Mouse (Mus musculus): ENCODE measurements around the gene Dclk1. TPM values are rescaled to one million over a fixed set of nuclear protein-coding genes. Genes with fewer than 3 reads are reported as not detected.
A peak's percentile ranks its signal among the peaks of the same experiment; 100 is the strongest.

Gene Dclk1
- polyA plus RNA-seq, 1 experiment from 2014 or later, result 277 TPM

DNA sequence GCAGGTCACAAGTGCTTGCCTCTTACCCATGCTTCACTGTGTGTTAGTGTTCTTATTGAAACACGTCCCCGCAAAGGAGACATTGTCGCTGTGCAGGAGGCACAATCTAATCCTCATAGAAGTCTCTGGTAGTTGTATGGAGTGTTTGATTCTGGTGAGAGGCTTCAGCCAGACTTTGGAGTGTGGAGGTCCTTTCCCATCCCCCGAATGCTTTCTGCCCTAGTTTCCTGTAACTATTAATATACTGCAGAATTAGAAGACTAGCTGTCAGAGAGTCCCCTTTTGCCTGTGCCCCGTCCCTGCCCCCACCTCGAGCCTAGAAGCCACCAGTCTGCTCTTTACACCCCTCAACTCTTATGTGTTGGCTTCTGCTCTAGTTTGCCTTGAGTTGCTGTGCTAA, 30.4 kb downstream of the Dclk1 start:
- no peaks in the 10 kb centered on the region for H3K27me3 ChIP-seq (replicated peaks; ENCODE audit: control insufficient read depth, insufficient read depth, low read length)
- no peak overlapping the region for H3K4me2 ChIP-seq (ENCODE audit: low read length)
- WGBS, result 91% methylated on average over 6 of the region's 6 CpGs
- no peak overlapping the region for H3K9ac ChIP-seq (replicated peaks; ENCODE audit: low read depth, low read length)
- H3K27ac ChIP-seq (ENCODE audit: low read length), result no peak overlapping the region
- 0 out of 2 replicates have a peak, but pooled peaks cover 2% of the 10 kb centered on the region for H3K36me3 ChIP-seq (ENCODE audit: control insufficient read depth, insufficient read depth)
- no peaks in the 10 kb centered on the region for H3K9me3 ChIP-seq (ENCODE audit: control insufficient read depth, low read length)
- no peak overlapping the region for H3K4me3 ChIP-seq (replicated peaks; ENCODE audit: low read length)
- peaks cover 5% of the 10 kb centered on the region; the same call in 1 of the 2 replicates for H3K4me1 ChIP-seq (replicated peaks; ENCODE audit: control insufficient read depth, insufficient read depth, low read length)
- no peak for ATAC-seq

DNA sequence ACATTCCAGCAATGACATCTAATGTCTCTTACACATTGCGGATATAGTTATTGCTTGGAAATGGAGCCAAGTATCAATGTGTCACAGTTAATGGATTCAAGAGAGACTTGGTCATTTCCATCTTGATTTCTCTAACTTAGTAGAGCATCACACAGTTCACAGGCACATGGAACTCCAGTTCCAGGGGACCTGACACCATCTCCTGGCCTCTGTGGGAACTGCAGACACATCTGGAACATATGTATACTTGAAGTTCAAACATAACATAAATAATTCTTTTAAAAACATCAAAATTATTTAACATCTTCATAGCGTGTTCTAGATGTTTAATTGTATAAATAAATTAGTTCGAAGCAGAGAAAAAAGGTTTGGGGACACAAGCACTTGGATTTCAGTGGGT, 34.3 kb downstream of the Dclk1 start:
- 0 out of 2 replicates have a peak, but pooled peaks cover 2% of the 10 kb centered on the region for H3K36me3 ChIP-seq (ENCODE audit: control insufficient read depth, insufficient read depth)
- no peak for ATAC-seq
- WGBS, result 84% methylated on average over 3 of the region's 3 CpGs
- peaks cover 5% of the 10 kb centered on the region; the same call in 1 of the 2 replicates for H3K4me1 ChIP-seq (replicated peaks; ENCODE audit: control insufficient read depth, insufficient read depth, low read length)
- no peak overlapping the region for H3K9ac ChIP-seq (replicated peaks; ENCODE audit: low read depth, low read length)
- H3K4me3 ChIP-seq (replicated peaks; ENCODE audit: low read length), result no peak overlapping the region
- H3K27ac ChIP-seq (ENCODE audit: low read length), result no peak overlapping the region
- no peaks in the 10 kb centered on the region for H3K27me3 ChIP-seq (replicated peaks; ENCODE audit: control insufficient read depth, insufficient read depth, low read length)
- no peaks in the 10 kb centered on the region for H3K9me3 ChIP-seq (ENCODE audit: control insufficient read depth, low read length)
- H3K4me2 ChIP-seq (ENCODE audit: low read length), result no peak overlapping the region

DNA sequence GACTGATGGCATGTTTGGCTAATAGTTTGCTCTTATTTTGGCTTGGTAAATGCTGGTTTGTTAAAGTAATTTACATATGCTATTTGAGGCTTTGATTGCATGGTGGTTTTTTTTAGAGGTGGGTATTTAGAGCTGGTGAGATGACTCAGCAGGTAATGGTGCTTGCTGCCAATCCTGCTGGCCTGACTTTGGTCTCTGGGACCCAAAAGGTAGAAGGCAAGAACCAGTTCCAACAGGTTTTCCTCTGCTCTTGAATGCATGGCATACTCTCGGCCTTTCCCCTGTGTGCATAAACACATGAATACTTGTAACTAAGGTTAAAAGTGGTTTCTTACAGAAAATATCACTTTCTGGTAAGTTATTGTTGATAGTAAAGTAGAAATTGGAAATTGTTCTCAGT, 34.7 kb downstream of the Dclk1 start:
- H3K4me2 ChIP-seq (ENCODE audit: low read length), result no peak overlapping the region
- 94% methylated on average over 1 of the region's 1 CpGs for WGBS
- H3K9me3 ChIP-seq (ENCODE audit: control insufficient read depth, low read length), result no peaks in the 10 kb centered on the region
- ATAC-seq, result no peak
- no peak overlapping the region for H3K27ac ChIP-seq (ENCODE audit: low read length)
- H3K36me3 ChIP-seq (ENCODE audit: control insufficient read depth, insufficient read depth), result 0 out of 2 replicates have a peak, but pooled peaks cover 2% of the 10 kb centered on the region
- peaks cover 5% of the 10 kb centered on the region; the same call in 1 of the 2 replicates for H3K4me1 ChIP-seq (replicated peaks; ENCODE audit: control insufficient read depth, insufficient read depth, low read length)
- no peak overlapping the region for H3K9ac ChIP-seq (replicated peaks; ENCODE audit: low read depth, low read length)
- no peak overlapping the region for H3K4me3 ChIP-seq (replicated peaks; ENCODE audit: low read length)
- no peaks in the 10 kb centered on the region for H3K27me3 ChIP-seq (replicated peaks; ENCODE audit: control insufficient read depth, insufficient read depth, low read length)

DNA sequence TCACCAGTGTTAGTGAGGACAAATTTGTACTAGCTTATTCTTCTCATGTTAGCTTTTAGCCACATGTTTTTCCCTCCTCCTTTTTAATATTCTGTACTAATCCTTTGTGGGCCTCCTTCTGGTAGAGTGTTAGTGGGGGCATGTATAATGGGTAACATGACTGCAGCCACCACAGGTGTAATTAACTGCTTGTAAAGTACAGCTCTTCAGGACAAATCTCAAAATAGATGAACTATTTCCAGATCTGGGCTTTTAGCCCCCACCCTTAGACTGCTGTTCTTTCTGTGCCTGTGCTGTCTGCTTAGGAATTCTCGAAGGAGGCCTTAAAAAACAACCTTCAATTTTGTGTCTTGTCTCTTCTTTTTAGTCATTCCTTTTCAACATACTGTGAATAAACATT, 35.7 kb downstream of the Dclk1 start:
- no peak overlapping the region for H3K27ac ChIP-seq (ENCODE audit: low read length)
- H3K4me1 ChIP-seq (replicated peaks; ENCODE audit: control insufficient read depth, insufficient read depth, low read length), result peaks cover 5% of the 10 kb centered on the region; the same call in 1 of the 2 replicates
- ATAC-seq, result peak; percentile 16; the same call in 1 of the 2 replicates
- no peak overlapping the region for H3K9ac ChIP-seq (replicated peaks; ENCODE audit: low read depth, low read length)
- WGBS, result 75% methylated on average over 1 of the region's 1 CpGs
- H3K9me3 ChIP-seq (ENCODE audit: control insufficient read depth, low read length), result no peaks in the 10 kb centered on the region
- H3K27me3 ChIP-seq (replicated peaks; ENCODE audit: control insufficient read depth, insufficient read depth, low read length), result no peaks in the 10 kb centered on the region
- H3K4me3 ChIP-seq (replicated peaks; ENCODE audit: low read length), result no peak overlapping the region
- H3K36me3 ChIP-seq (ENCODE audit: control insufficient read depth, insufficient read depth), result 0 out of 2 replicates have a peak, but pooled peaks cover 2% of the 10 kb centered on the region
- no peak overlapping the region for H3K4me2 ChIP-seq (ENCODE audit: low read length)

DNA sequence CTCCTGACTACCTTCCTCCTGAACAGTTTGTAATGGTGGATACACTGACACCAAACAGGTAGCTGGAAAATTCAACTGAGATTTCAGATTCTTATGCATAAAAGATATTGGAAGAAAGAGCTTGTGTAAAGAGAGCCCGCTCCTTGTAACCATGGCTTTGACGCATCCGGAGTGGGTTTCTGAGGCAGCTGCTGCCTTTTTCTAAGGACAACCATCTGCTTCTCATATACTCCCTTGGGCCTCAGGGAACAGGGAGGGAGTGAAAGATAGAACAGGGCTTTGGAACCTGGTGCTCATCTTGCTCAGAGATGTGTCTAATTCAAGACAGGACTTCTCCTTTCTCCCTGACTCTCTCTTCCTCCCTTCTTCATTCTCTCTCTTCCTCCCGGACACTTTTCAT, 37.8 kb downstream of the Dclk1 start:
- H3K9ac ChIP-seq (replicated peaks; ENCODE audit: low read depth, low read length), result no peak overlapping the region
- H3K27ac ChIP-seq (ENCODE audit: low read length), result no peak overlapping the region
- no peak overlapping the region for H3K4me2 ChIP-seq (ENCODE audit: low read length)
- peaks cover 21% of the 10 kb centered on the region for H3K4me1 ChIP-seq (replicated peaks; ENCODE audit: control insufficient read depth, insufficient read depth, low read length)
- ATAC-seq, result no peak
- H3K27me3 ChIP-seq (replicated peaks; ENCODE audit: control insufficient read depth, insufficient read depth, low read length), result no peaks in the 10 kb centered on the region
- H3K4me3 ChIP-seq (replicated peaks; ENCODE audit: low read length), result no peak overlapping the region
- no peaks in the 10 kb centered on the region for H3K36me3 ChIP-seq (ENCODE audit: control insufficient read depth, insufficient read depth)
- 81% methylated on average over 4 of the region's 4 CpGs for WGBS
- no peaks in the 10 kb centered on the region for H3K9me3 ChIP-seq (ENCODE audit: control insufficient read depth, low read length)

DNA sequence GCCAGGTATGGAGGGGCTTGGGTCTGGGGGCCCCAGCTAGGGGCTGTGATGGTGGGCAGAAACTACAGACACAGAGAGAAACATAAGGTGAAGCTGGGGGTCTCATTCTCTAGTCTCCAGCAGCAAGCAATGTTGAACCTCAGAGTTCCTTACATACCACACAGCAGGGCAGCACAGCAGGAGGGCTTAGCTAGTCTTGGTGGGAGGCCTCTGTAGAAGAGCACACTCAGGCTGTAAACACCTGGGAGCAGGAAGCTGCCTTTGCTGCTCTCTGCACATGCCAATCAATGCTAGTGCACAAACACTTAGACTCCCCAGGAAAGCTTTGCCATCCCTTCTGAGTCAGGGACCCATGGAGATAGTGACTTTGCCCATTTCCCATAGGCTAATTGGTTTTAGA, 38.3 kb downstream of the Dclk1 start:
- H3K27me3 ChIP-seq (replicated peaks; ENCODE audit: control insufficient read depth, insufficient read depth, low read length), result no peaks in the 10 kb centered on the region
- no peak overlapping the region for H3K4me2 ChIP-seq (ENCODE audit: low read length)
- no peak overlapping the region for H3K9ac ChIP-seq (replicated peaks; ENCODE audit: low read depth, low read length)
- H3K36me3 ChIP-seq (ENCODE audit: control insufficient read depth, insufficient read depth), result no peaks in the 10 kb centered on the region
- no peak overlapping the region for H3K4me3 ChIP-seq (replicated peaks; ENCODE audit: low read length)
- H3K4me1 ChIP-seq (replicated peaks; ENCODE audit: control insufficient read depth, insufficient read depth, low read length), result peaks cover 25% of the 10 kb centered on the region
- H3K9me3 ChIP-seq (ENCODE audit: control insufficient read depth, low read length), result no peaks in the 10 kb centered on the region
- H3K27ac ChIP-seq (ENCODE audit: low read length), result no peak overlapping the region
- no peak for ATAC-seq

DNA sequence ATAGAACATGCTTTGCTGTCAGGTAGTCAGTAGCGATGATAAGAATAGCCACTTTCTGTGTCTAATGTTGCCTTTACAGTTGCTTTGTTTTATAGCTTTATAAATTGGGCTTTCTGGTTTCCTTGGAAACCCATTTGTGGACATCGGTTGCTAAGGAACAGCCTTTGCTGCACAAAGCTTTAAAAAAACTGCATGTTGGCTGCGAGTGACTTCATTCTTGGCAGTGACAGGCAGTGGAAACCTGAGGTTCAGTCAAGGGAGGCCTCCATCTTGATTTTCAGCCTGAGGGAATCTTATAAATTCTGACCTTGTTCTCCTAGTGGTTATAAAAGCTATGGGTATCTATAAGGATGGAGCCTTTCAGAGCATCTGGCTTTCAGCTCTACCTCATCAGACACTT, 42.1 kb downstream of the Dclk1 start:
- Histone ChIP-seq H3K4me1 (replicated peaks; ENCODE audit: control insufficient read depth, insufficient read depth, low read length) (peaks cover 23% of the 10 kb centered on the region), H3K27ac (ENCODE audit: low read length) (peak overlapping the region; percentile 74), H3K9me3 (ENCODE audit: control insufficient read depth, low read length) (no peaks in the 10 kb centered on the region), H3K4me2 (ENCODE audit: low read length) (peak overlapping the region; percentile 35), H3K9ac (replicated peaks; ENCODE audit: low read depth, low read length) (no peak overlapping the region), H3K36me3 (ENCODE audit: control insufficient read depth, insufficient read depth) (no peaks in the 10 kb centered on the region), H3K4me3 (replicated peaks; ENCODE audit: low read length) (no peak overlapping the region), H3K27me3 (replicated peaks; ENCODE audit: control insufficient read depth, insufficient read depth, low read length) (no peaks in the 10 kb centered on the region)
- under 1% methylated on average over 3 of the region's 3 CpGs for WGBS
- peak; percentile 90 for ATAC-seq

DNA sequence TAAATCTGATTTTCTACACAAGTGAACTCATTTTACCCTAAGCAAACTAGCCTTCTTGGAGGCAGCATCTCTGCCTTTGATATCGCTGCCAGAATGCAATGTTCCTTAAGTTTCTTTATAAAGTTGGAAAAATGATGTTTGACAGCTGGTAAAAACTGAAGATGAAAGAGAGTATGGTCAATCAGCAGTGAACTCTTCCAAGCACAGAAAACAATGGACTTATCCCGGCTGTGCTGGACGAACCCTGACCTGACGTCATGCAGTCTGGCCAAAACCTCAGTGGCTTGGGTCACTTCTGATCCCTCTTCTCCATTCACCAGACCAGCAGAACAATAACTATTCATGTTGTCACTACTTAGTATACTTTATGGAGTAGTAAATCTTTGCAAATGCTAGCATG, 46.6 kb downstream of the Dclk1 start:
- Histone ChIP-seq H3K36me3 (ENCODE audit: control insufficient read depth, insufficient read depth) (no peaks in the 10 kb centered on the region), H3K27me3 (replicated peaks; ENCODE audit: control insufficient read depth, insufficient read depth, low read length) (no peaks in the 10 kb centered on the region)
- ATAC-seq, result no peak

DNA sequence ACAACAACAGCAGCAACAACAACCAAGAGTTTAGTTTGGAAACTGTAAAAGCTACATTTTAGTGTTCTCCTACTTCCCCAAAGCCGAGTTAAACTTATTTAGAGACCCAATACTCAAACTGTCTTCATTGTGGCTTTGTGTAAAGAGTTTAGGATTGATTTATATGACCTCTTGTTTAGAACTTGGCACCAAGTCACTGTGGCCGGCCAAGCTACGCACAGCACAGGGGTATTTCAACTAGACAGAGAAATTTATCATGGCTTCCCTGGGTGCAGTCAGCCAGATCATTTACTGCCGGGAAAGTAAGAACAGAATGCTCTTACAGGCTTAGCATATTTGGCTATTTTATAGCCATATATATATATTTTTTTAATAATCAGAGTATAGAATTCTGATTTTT, 49.8 kb downstream of the Dclk1 start:
- Histone ChIP-seq H3K4me1 (replicated peaks; ENCODE audit: control insufficient read depth, insufficient read depth, low read length) (peaks cover 6% of the 10 kb centered on the region; the same call in 1 of the 2 replicates), H3K4me2 (ENCODE audit: low read length) (no peak overlapping the region), H3K4me3 (replicated peaks; ENCODE audit: low read length) (no peak overlapping the region), H3K27me3 (replicated peaks; ENCODE audit: control insufficient read depth, insufficient read depth, low read length) (no peaks in the 10 kb centered on the region), H3K9me3 (ENCODE audit: control insufficient read depth, low read length) (no peaks in the 10 kb centered on the region), H3K36me3 (ENCODE audit: control insufficient read depth, insufficient read depth) (no peaks in the 10 kb centered on the region), H3K27ac (ENCODE audit: low read length) (no peak overlapping the region), H3K9ac (replicated peaks; ENCODE audit: low read depth, low read length) (no peak overlapping the region)
- WGBS, result 86% methylated on average over 4 of the region's 4 CpGs
- no peak for ATAC-seq

More for the DNA sequence above, 46.6 kb downstream of the Dclk1 start:
- no peak overlapping the region for H3K4me3 ChIP-seq (replicated peaks; ENCODE audit: low read length)
- WGBS, result 40% methylated on average over 4 of the region's 4 CpGs
- H3K9me3 ChIP-seq (ENCODE audit: control insufficient read depth, low read length), result no peaks in the 10 kb centered on the region
- no peak overlapping the region for H3K27ac ChIP-seq (ENCODE audit: low read length)
- no peak overlapping the region for H3K9ac ChIP-seq (replicated peaks; ENCODE audit: low read depth, low read length)
- no peak overlapping the region for H3K4me2 ChIP-seq (ENCODE audit: low read length)
- peaks cover 17% of the 10 kb centered on the region for H3K4me1 ChIP-seq (replicated peaks; ENCODE audit: control insufficient read depth, insufficient read depth, low read length)

Measured in forebrain, embryonic 16.5 days (tissue).